In genomic region chr15:82928023-82928422, GRCm38 (mm10) we compare ENCODE assay signal across 11 mouse cellular contexts. TPM values are rescaled to one million over a fixed set of nuclear protein-coding genes. Genes with fewer than 3 reads are reported as not detected.
DNase-seq lines count a peak whose midpoint lies in the region; ATAC-seq lines count a peak whose summit lies in the region.
"Had no signal": no experiment of that assay in that cellular context is flagged by ENCODE, and none has a peak within 500 bp of the region (broad histone marks: within the 10 kb centered on the region; RNA-seq: fewer than 3 reads in every experiment).

No protein-coding gene starts in this region.

- no peak overlapping the region for H3K4me2 ChIP-seq in forebrain, embryonic 14.5 days (ENCODE audit: low read length)
- no peak overlapping the region for H3K4me2 ChIP-seq in midbrain, embryonic 12.5 days (replicated peaks)
- H3K4me2 ChIP-seq: embryonic facial prominence, embryonic 15.5 days; lung, embryonic 14.5 days had no signal

- H3K9ac ChIP-seq in forebrain, embryonic 14.5 days (ENCODE audit: low read length), result peak overlapping the region; percentile 13; the same call in 1 of the 2 replicates
- no peak overlapping the region for H3K9ac ChIP-seq in midbrain, embryonic 12.5 days (replicated peaks)
- H3K9ac ChIP-seq: embryonic facial prominence, embryonic 15.5 days; lung, embryonic 14.5 days had no signal

- intact Hi-C loops in heart, postnatal 10 days (cut with DNase I), result no loop called here

- no peaks in the 10 kb centered on the region for H3K9me3 ChIP-seq in forebrain, embryonic 14.5 days (replicated peaks; ENCODE audit: control insufficient read depth, low read length)
- H3K9me3 ChIP-seq in midbrain, embryonic 12.5 days, result no peaks in the 10 kb centered on the region
- H3K9me3 ChIP-seq: embryonic facial prominence, embryonic 15.5 days had no signal

- DNase-seq in adrenal gland, adult 8-10 months, result peak; percentile 61
- DNase-seq in adrenal gland, postnatal 25 days, result peak; percentile 53
- DNase-seq in forebrain, embryonic 14.5 days (ENCODE audit: low spot score), result peak; percentile 72
- DNase-seq in heart, postnatal 10 days, result no peak
- no peak for DNase-seq in frontal cortex, postnatal 10 days (ENCODE audit: low spot score in 2 of 2)
- DNase-seq in urinary bladder, postnatal 4 days (ENCODE audit: low spot score in 2 of 2), result no peak
- DNase-seq: lung, embryonic 14.5 days; thymus, adult 2 months had no signal

- WGBS in forebrain, embryonic 14.5 days, result 16% methylated on average over 6 of the region's 6 CpGs
- 23% methylated on average over 6 of the region's 6 CpGs for WGBS in midbrain, embryonic 12.5 days

- H3K27ac ChIP-seq in forebrain, embryonic 14.5 days (ENCODE audit: low read depth, low read length), result peak overlapping the region; percentile 66
- peak overlapping the region; percentile 60 for H3K27ac ChIP-seq in midbrain, embryonic 12.5 days (replicated peaks)
- H3K27ac ChIP-seq: embryonic facial prominence, embryonic 15.5 days had no signal

- no peaks in the 10 kb centered on the region for H3K36me3 ChIP-seq in forebrain, embryonic 14.5 days (ENCODE audit: control insufficient read depth, insufficient read depth, low read length)
- no peaks in the 10 kb centered on the region for H3K36me3 ChIP-seq in midbrain, embryonic 12.5 days
- H3K36me3 ChIP-seq: embryonic facial prominence, embryonic 15.5 days had no signal

- 0 out of 2 replicates have a peak, but pooled peaks have one; percentile 21 for ATAC-seq in forebrain, embryonic 14.5 days
- peak; percentile 23; the same call in 1 of the 2 replicates for ATAC-seq in midbrain, embryonic 12.5 days (ENCODE audit: low FRiP score, low read depth)

- peaks cover 84% of the 10 kb centered on the region for H3K4me1 ChIP-seq in forebrain, embryonic 14.5 days (ENCODE audit: control insufficient read depth, insufficient read depth, low read length)
- H3K4me1 ChIP-seq in midbrain, embryonic 12.5 days, result peaks cover 84% of the 10 kb centered on the region

- H3K4me3 ChIP-seq in forebrain, embryonic 14.5 days (ENCODE audit: low read depth, low read length), result no peak overlapping the region
- H3K4me3 ChIP-seq in midbrain, embryonic 12.5 days, result no peak overlapping the region
- H3K4me3 ChIP-seq: embryonic facial prominence, embryonic 15.5 days had no signal

- H3K27me3 ChIP-seq in forebrain, embryonic 14.5 days (replicated peaks; ENCODE audit: control insufficient read depth, insufficient read depth, low read length), result no peaks in the 10 kb centered on the region
- H3K27me3 ChIP-seq in midbrain, embryonic 12.5 days, result peaks cover 55% of the 10 kb centered on the region
- H3K27me3 ChIP-seq: CH12.LX had no signal

RNA-seq across cellular contexts. Expression of gene Tcf20, which starts 59.6 kb away (rescaled TPM):
- total RNA-seq in adrenal gland, adult 8-10 months (2022), result 100 to 1,000 TPM; 102 to 109 (median 106) TPM
- total RNA-seq in adrenal gland, postnatal 25 days (2021), result 87.9 and 103 TPM in 2 replicates
- polyA plus RNA-seq in forebrain, embryonic 14.5 days (2014; fragmentation: Nextera tagmentation; extraction: Ambion mirVana), result 17.1 and 17.4 TPM in 2 replicates
- 13.7 TPM in 2 replicates for polyA plus RNA-seq in midbrain, embryonic 12.5 days (2016; fragmentation: Nextera tagmentation; extraction: Ambion mirVana)
- total RNA-seq in heart, postnatal 10 days (2021), result 10 to 100 TPM; 60.7 to 67.9 TPM

Comparison
In these comparisons a context has a peak if more than half of its experiments do, and no peak if none do; other contexts are left out.
1. DNase-seq: peak in adrenal gland, adult 8-10 months (single experiment), adrenal gland, postnatal 25 days (single experiment) and forebrain, embryonic 14.5 days (single experiment); none in heart, postnatal 10 days (0 of 2), frontal cortex, postnatal 10 days (0 of 2) and urinary bladder, postnatal 4 days (0 of 2).